Mouse (Mus musculus) hindbrain, embryonic 13.5 days (tissue): ENCODE results near the gene Lrtm2. TPM values are rescaled to one million over a fixed set of nuclear protein-coding genes. Genes with fewer than 3 reads are reported as not detected.

Source experiments
- polyA plus RNA-seq: library from polyadenylated mRNA; unstranded; fragments of >200 nt; fragmentation: Nextera tagmentation; extraction: Ambion mirVana; gene quantifications from 2 replicates; pipeline ENCODE4 v1.2.1, GENCODE M21; 2015

Lrtm2 gene
- polyA plus RNA-seq, 1 experiment from 2014 or later, result 5.1 TPM

Other genes with a start within 250 kb of the Lrtm2 start
- 13.8 TPM in 2 replicates for gene Dcp1b, start 155.5 kb downstream of the Lrtm2 start, polyA plus RNA-seq
- gene Cacna1c, start 134.3 kb downstream of the Lrtm2 start, polyA plus RNA-seq, result 5.9 and 6.9 TPM in 2 replicates
- 0.60 and 0.61 TPM in 2 replicates for gene Cacna2d4, start 94.2 kb downstream of the Lrtm2 start, polyA plus RNA-seq
- gene Adipor2, start 86.9 kb upstream of the Lrtm2 start, polyA plus RNA-seq, result 38.0 and 44.1 TPM in 2 replicates
- 3.2 and 3.3 TPM in 2 replicates for gene Fbxl14, start 148.9 kb upstream of the Lrtm2 start, polyA plus RNA-seq
- 4.1 and 5.0 TPM in 2 replicates for gene Wnt5b, start 213.6 kb upstream of the Lrtm2 start, polyA plus RNA-seq